Mouse (Mus musculus) embryo, embryonic 9.5 days (tissue): ENCODE results near the gene Nr5a2.
A peak's percentile ranks its signal among the peaks of the same experiment; 100 is the strongest.

Experiments
- DNase-seq: peaks from one replicate; pipeline ENCODE4 v3.0.0-alpha.2; 2017; ENCODE audit errors: extremely low spot score

Nr5a2 gene

GRCm38 (mm10) chr1:136910144-136910543 is 50.1 kb downstream of the Nr5a2 start:
- no peak for DNase-seq

- no peak for DNase-seq
Measured at GRCm38 (mm10) chr1:136909494-136910037, 50.7 kb downstream of the Nr5a2 start.

- no peak for DNase-seq
Measured at GRCm38 (mm10) chr1:136898130-136898529, 62.1 kb downstream of the Nr5a2 start.

- no peak for DNase-seq
Measured at GRCm38 (mm10) chr1:136896351-136896750, 63.9 kb downstream of the Nr5a2 start.

GRCm38 (mm10) chr1:136895877-136896276 is 64.4 kb downstream of the Nr5a2 start:
- no peak for DNase-seq

GRCm38 (mm10) chr1:136894753-136895152 is 65.5 kb downstream of the Nr5a2 start:
- no peak for DNase-seq

GRCm38 (mm10) chr1:136893162-136893561 is 67.1 kb downstream of the Nr5a2 start:
- DNase-seq, result no peak

GRCm38 (mm10) chr1:136890439-136890838 is 69.8 kb downstream of the Nr5a2 start:
- DNase-seq, result no peak

GRCm38 (mm10) chr1:136888704-136889103 is 71.5 kb downstream of the Nr5a2 start:
- no peak for DNase-seq

- no peak for DNase-seq
Measured at GRCm38 (mm10) chr1:136886678-136887077, 73.6 kb downstream of the Nr5a2 start.

GRCm38 (mm10) chr1:136883458-136884174 is 76.6 kb downstream of the Nr5a2 start:
- no peak for DNase-seq

GRCm38 (mm10) chr1:136880260-136880659 is 80.0 kb downstream of the Nr5a2 start:
- DNase-seq, result no peak

GRCm38 (mm10) chr1:136875006-136875405 is 85.2 kb downstream of the Nr5a2 start:
- DNase-seq, result no peak

GRCm38 (mm10) chr1:136868955-136869354 is 91.3 kb downstream of the Nr5a2 start:
- no peak for DNase-seq

- no peak for DNase-seq
Measured at GRCm38 (mm10) chr1:136868285-136868684, 92.0 kb downstream of the Nr5a2 start.

- DNase-seq, result no peak
Measured at GRCm38 (mm10) chr1:136866481-136867092, 93.7 kb downstream of the Nr5a2 start.

- DNase-seq, result no peak
Measured at GRCm38 (mm10) chr1:136863209-136863608, 97.0 kb downstream of the Nr5a2 start.

- peak; percentile 12 for DNase-seq
Measured at GRCm38 (mm10) chr1:136859454-136859853, 100.8 kb downstream of the Nr5a2 start.

GRCm38 (mm10) chr1:136858724-136859123 is 101.5 kb downstream of the Nr5a2 start:
- DNase-seq, result no peak

GRCm38 (mm10) chr1:136856104-136856503 is 104.1 kb downstream of the Nr5a2 start:
- no peak for DNase-seq

GRCm38 (mm10) chr1:136848791-136849190 is 111.5 kb downstream of the Nr5a2 start:
- no peak for DNase-seq

GRCm38 (mm10) chr1:136846081-136846480 is 114.2 kb downstream of the Nr5a2 start:
- no peak for DNase-seq

GRCm38 (mm10) chr1:136845341-136845740 is 114.9 kb downstream of the Nr5a2 start:
- DNase-seq, result no peak
